Mouse (Mus musculus) kidney, postnatal 10 days (tissue): ENCODE data around the gene Thra.
A peak's percentile ranks its signal among the peaks of the same experiment; 100 is the strongest.

Experiments
- DNase-seq: peaks from one replicate; pipeline ENCODE4 v3.0.0; 2021; ENCODE audit warnings: mixed read lengths

Thra gene

DNA sequence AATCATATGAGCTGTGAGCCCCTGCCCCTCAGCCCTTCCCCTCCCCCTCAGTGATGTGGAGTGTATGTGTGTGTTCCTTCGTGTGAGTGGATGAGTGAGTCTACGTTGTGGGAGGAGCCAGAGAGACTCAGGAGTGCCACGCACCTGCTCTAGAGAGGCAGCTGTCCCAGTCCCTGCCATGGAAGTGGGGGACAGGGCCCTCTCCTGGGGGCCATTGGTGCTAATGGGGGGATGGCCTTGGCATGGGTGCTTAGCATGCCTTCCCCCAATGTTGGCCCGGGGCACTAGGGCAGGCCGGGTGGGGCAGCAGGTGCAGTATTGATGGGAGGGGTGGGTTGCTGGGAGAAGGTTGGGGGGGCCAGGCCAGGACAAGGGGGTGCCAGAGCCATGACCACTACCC lies 26.4 kb downstream of the Thra start:
- DNase-seq, result peak; percentile 13

DNA sequence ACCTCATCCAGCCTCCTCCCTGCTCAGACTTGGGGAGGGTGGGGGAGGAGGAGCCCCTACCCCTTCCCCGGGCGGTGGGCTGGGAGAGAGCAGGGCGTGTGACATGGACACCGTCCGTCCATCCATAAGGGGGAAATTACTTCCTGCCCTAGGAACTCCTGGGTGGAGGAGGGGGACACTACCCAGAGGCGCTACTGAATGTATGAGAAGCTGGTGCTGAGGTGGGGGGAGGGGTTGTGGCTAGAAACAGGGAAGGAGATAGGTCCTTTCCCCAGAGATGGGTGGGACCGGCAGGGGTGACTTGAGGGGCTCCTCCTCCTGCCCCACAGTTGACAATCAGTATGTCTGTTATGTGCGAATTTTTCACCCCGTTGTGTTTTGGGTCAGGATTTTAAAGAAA lies 26.8 kb downstream of the Thra start:
- DNase-seq, result peak; percentile 61

DNA sequence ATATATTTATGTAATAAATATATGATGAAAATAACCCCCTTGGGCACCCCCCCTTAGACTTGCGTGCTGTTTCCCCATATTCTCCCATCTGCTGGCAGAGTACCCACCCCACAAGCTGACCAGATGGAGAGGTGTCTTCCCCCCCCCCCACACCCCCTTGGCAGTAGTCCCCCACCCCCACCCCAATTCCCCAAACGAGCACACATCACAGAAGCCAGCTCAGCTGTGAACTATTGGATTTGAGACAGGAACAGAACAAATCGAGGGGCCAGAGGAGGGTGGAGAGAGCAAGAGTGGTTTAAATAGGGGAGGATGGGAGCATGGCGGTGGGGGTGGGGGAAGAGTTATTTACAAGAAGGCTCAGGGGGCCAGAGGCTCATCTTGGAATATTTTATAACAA lies 27.3 kb downstream of the Thra start:
- peak; percentile 11 for DNase-seq

DNA sequence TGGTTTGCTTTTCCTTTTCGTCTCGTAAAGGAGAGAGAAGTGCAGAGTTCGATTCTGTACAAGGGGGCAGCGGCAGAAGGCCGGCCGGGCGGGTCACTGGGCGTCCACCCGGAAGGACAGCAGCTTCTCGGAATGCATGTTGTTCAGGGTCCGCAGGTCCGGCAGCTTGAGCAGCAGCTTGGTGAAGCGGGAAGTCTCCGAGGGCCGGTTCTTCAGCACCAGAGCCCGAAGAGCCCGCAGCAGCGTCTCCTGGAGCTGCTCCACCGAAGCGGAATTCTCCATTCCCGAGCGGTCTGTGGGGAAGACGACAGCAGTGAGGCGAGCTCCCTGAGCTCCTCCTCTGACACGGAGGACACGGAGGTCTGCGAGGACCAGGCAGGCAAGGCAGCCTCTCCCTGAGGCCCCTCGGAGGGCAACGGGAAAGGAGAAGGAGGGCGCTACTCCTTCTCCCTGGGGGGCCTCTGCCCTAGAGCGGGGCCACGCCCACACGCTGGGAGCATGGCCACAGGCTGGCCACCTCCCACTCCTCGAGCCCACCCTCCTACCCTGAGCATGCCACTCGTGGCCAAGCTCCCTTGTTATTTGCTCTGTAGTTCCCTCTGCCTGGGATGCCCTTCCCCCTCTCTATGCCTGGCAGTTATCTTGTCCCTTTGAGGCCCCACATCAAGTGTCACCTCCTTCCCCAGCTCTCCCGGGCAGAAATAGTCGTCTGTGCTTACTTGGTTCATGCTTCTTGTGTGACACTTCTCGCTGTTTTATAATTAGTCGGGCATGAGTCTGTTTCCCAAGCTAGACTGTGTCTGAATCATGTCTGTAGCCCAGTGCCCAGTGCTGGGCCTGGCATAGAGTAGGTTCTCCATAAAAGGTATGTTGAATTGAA lies 27.9 kb downstream of the Thra start:
- peak; percentile 61 for DNase-seq

DNA sequence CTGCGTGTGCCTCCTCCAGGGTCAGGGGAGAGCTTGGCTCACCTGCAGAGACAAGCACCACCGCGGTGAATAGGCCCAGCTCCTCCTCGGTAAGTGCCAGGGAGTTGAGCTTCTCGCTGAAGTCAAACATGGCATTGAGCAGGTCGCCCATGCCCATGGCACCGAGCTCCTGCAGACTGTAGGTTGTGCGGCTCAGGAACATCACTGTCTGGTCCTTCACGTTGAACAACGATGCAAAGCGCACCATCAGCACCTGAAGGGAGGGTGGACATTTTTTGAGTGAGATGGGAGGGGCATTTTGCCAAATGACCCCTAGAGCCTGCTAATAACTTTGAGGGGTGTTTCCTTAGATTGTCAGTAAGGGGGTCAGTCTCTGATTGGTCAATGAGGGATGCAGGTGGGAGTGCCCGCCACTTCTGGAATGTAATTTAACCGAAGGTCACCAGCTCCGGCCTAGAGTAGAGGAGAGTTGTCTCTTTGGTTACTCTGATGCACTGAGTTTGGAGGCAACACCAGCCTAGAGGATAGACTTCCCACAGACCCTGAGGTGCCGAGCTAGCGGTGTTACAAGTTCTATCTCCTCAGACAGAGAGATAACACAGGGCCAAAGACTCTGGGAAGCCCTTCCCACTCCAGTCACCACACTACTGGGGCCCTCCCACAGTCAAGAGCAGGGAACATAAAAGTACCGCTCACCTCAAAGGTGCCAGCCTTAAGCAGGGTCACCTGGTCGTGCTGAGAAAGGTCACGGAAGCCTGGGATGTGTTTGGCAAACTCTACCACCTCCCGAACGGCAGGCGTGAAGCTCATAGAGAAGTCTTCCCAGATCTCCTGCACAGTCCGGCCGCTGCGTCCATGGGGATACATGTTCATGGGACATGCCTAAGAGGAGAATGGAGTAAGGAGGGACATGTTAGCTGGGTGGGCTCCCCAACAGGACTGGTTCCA lies 28.8 kb downstream of the Thra start:
- no peak for DNase-seq

DNA sequence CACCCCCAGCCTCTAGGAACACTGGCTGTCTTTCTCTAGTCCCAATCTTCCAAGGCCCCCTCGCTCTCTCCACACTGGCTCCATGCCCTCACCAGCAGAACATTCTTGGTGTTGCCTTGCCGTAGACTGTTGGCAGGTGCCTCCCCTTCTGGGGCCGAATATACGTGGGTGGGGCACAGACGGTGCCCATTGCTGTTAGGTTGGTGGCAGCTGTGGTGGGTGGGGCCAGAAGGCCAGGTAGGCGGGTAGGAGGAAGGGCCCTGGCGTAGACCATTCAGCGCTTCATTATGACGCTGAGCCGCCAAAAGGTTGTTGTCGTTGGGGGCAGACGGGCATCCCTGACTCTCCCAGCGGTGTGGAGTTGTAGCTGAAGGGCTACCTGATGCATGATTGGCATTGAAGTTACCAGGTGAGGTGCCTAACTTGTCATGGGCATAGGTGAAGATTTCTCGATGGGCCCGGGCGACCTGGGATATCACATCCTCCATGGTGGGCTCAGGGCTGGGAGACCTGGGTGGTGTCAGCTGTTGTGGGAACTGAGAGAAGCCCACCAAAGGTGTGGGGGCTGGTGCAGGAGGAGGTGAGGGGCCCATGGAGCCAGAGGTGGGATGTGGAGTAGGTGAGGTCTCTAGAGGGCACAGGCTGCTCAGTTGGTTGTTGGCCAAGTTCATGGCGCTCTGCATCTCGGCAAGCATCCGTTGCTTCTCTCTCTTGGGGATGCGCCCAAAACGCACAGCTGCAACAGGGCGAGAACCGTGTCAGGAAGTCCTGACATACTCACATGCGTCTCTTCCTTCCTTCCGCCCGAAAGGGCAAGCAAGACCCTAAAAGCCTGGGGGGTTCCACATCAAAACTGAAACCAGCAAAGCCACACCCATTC lies 29.9 kb downstream of the Thra start:
- DNase-seq, result peak; percentile 62

DNA sequence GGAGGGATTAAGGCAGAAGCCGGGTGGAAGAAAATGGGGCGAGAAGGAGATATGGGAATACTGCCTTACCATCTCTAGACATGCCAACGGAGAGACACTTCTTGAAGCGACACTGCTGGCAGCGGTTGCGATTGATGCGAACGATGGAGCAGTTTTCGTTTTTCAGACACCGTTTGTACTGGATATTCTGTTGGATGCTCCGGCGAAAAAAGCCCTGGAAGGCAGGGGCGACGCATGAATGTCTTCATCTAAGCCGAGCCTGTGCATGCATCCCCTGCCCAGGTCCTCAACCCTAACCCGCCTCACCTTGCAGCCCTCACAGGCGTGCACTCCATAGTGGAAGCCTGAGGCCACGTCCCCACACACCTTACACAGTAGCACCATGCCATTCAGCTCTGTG lies 30.7 kb downstream of the Thra start:
- DNase-seq, result no peak

DNA sequence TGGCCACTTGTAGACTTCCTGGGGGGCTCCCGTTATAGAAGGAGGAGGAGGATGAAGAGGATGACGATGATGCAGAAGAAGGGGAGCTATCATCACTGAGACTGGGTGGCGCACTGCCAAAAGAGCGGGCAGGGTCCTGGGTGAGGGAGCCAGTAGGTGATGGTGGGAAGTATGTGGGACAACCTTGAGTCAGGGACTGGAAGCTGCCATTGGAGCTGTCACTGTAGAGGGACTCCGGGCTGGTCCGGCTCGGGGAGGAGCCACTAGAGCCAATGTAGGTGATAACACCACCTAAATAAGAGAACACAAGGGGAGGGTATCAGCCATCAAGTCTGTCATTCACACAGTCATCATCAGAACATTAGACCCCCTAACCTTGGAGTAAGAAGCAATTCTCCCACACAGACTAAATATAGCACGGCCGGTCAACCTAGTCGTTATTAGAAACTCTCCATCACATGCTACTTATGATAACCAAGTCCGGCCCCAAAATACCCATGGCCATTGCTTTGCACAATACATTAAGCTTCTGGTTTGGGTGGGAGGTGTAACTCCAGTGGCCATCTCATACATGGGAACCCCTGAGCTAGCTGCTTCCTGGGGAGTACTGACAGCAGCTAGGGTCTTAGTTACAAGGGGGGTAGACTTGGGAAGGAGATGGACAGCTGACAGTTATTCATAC lies 31.5 kb downstream of the Thra start:
- DNase-seq, result peak; percentile 60

DNA sequence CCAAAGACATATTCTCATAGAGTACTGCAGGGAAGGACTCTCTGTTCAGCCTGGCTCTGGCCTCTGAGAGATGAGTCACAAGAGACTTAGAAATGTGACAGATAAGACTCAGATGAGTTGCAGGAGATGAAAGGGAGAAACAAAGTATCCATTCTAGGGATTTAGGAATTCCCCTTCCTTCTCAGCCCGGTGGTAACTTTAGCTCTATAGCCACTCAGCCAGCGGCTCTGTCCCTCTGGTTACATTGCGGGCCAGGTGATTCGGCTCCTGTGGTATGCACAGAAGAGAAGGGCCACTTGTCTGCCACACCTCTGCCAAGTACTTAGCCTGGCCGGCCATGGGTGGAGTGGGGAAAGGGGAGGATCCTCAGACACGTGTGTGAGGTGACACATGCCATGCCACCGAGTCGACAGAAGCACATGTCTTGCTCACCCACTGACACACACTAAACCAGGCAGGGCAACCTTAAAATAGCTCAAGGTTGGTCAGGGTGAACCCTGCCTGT lies 32.3 kb downstream of the Thra start:
- DNase-seq, result peak; percentile 60

DNA sequence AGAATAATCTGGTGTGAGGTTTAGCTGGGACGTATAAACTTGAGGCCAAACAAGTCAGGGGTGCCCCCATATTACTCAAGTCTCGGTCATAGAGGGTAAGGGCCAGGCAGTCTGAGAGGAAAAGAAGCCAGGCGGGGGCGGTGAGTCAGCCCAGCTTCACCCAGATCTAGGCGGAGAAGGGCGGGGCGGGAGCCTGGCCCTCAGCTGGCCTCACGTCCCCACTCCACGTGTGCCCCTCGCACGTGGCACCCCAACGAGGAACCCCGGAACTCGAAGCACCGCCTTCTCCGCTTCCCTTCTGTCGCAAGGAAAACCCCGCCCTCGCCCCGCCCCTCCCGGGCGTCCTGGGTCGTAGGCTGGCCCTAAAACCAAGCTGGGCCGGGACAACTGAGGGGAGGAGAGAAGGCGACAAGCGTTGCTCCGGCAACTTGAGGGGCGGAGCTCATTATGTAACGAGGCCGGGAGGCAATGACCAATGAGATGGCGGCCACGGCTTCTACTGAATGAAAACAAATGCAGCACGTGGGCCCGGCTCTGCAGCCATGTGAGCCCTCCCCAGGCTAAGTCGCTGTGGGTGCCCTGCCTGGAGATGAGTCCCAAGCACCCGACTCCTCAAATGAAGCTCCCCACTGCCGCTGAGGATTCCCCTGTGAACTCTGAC lies 33.3 kb downstream of the Thra start:
- peak; percentile 100 for DNase-seq

DNA sequence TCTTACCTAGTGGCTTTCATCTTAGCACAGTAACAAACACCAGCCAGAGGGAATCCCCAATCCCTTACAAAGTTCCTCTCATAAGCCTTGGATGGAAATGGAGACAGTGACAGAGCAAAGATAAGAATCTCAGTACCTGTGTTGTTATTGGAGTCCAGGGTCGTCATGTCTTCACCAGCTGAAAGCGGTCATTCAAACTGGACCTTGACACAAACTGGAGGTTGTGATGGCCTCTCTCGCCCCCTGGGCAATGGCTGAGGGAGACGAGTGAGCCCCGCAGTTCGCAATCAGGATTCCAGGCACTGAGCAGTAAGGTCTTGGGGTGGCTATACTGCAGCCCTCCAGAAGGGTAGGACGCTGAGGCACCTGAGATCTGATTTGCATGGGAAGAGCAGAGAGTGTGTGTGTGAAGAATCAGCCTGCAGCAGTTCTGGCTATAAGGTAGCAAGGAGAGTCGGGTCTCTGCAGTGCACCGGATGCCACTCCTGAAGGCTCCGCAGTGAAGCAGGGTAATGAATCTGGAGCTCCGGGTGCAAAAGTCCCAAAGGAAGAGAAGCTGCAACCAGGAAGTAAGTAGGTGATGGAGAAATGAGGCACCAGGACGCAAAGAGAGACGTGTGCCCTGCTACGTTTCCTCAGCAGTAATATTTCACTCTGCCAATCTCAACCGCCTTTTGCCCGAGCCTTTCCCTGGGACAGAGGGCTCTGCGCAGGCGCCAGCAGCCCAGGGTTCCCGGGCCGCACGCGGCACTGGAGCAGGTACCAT lies 34.3 kb downstream of the Thra start, which contains the start of gene Nr1d1:
TSS of gene Nr1d1 (minus strand) at position 752 of the 766 bp plus-strand sequence.
- peak; percentile 22 for DNase-seq

DNA sequence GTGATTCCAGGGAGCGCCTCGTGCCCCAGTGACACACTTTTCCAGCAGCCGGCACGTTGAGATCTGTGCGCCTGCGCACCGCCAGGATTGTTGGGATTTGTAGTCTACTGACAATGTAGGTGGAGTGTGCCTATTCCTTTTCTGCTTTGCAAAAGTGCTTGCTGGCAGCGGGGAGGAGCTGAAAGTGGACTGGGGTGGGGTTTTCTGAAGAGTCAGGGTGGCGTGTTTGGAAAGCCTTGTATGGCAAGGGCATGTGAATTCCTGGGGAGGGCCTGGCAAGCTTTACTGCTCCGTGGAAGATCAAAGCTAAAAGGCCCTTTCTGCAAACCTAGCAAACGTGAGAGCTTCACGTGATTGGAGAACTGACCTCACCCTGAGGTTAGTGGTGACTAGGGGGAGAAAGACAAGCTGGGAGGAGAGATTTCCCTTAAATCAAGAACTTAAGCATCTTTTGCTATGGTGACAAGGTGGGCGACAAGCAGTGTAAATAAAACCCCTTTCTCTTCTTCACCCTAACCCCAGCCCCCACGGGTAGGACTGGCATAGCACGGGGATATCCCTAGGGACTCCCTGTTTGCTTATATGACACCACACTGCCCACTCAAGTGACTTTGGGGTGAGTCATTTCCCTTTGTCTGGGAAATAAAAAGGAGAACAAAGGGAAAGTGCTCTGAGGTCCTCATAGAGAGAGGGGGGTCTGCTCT lies 35.1 kb downstream of the Thra start:
- peak; percentile 99 for DNase-seq

DNA sequence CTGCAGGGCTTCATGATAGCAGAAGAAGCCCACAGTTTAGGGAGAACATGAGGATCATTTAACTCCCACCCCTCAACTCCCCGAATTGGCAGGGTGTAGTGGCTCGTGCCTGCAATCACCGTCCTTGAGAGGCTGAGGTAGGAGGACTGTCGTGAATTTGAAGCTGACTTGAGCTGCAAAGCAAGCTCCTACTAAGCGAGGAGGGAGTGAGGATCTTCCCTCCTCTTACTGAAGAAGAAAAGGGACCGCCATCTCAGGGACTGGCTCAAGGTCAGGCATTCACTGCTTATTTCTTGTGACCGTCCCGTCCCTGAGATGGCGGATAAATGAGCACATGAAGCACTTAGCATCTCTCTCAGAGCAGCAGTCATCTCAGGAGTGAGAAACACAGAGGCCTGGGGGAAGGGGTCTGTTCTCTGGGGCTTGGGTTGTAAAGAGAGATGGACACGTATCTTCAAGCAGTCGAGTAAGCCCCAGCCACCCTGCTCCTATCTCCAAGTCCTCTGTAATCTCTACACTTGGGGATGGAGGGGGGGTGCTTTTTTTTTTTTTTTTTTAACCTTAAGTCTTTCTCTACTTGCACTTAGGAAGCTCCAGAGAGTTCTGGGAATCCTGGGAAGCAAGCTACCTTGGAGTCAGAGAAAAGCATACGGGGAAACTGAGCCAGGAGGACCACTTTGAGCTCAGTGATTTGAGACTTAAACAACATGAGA lies 35.8 kb downstream of the Thra start:
- DNase-seq, result no peak

DNA sequence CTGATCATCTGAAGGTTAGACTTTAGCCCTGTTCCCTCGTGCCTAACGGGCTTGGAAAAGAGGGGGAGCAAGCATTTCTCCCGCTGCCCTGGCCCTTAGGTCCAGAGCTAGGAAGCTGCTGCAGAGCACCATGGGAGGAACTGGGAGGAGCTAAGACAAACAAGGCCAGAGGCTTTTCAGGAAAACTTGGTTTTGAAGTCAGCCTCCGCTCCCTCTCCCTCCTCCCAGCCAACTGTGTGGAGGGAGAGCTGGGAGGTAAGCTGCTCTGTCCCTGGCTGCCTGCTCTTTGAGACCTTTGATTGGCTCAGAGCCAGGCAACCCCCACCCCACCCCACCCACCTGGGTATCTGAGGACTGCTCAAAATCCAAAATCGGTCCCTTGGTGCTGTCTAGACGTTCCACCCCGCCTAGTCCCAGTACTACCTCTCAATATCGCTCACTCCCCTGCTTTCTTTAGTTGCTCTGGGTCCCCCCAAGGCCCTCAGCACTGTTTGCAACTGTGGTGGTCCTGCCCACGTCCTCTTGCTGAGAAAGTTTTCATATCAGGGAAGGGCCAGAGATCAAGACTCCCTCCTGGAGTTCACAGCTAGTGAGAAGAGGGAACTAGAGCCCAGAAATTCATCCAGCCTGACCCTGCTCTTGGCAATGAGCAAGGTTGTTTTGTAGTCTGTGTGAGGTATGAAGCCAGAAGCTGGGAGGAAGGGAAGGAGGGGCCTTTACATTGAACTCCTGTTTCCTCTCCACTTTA lies 36.6 kb downstream of the Thra start:
- DNase-seq, result peak; percentile 78

DNA sequence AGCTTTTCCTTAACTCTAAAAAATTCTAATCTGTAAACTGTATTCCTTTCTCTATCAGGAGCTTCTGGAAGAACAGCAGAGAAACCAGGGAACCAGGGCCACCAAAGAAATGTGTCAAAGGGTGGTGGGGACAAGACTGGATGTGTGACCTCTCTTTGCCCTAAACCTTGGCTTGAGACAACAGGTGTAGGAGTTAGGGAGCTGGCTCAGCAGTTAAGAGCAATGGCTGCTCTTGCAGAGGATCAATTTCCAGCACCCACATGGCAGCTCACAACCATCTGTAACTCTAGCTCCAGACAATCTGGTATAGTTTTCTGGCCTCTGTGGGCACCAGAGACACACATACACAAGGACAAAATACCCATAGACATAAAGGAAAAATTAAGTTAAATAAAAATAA lies 37.5 kb downstream of the Thra start:
- no peak for DNase-seq

DNA sequence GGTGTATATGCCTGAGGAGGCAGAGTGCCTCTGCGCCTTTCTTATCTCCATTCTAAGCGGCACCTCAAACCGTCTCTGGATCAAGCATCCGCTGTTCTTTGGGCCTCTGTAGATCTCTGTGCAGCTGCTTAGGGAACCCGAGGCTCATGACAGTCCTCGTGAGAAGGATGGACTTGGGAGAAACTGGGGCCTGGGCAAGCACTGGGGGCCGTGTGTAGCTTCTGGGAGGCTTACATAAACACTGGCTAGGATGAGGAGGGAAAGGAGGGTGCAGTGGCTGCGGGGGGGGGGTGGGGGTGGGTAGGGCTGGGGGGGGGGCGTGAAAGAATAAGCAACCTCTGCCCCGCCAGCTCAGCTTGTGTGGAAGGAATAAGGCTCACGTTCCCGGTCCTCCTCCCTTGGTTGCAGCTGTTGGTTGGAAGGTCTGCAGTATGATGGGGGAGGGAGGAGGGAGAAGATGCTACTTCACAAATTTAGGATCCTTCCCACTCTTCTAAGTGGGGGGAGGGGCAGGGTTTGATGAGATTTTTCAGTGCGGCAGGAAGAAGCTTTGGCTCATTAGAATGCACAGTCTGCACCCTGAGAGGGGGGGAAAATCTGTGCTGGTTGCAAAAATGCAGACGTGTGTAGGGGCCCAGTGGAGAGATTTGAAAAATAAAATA lies 41.5 kb downstream of the Thra start:
- DNase-seq, result peak; percentile 82

DNA sequence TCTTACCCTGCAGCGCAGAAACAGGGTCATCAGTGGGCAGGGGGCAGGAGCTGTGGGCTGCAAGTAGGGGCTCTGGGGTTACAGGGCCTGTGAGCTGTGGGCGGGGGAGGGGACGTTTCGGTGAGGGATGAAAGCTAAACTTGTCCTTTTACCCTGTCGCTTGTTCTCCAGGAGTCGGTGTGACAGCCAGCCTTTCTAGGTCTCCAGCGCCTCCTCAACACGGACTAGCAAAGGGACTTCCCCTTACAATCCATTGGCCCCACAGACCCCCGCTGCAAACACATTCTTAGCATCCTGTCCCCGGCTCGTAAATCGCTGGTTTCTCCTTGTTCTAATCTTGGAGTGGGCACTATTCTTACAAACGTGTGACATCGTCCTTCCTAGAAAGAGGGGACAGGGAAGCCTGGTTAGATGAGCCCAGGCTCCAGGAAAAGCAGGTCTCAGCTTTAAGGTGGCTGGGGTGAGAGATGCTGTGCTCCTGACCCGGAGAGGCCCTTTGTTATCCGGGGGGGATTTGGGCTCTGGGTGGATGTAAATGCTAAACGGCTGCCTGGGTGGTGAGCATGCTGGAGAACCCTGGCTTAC lies 42.3 kb downstream of the Thra start:
- peak; percentile 71 for DNase-seq
